Mouse (Mus musculus) myocyte (in vitro differentiated cells): ENCODE measurements around the gene Tmod3. TPM values are rescaled to one million over a fixed set of nuclear protein-coding genes. Genes with fewer than 3 reads are reported as not detected.

Source experiments
- H3K27me3 ChIP-seq: one replicate; pipeline ENCODE4 v1.6.1; 2011; ENCODE audit not compliant: control insufficient read depth, insufficient read depth, insufficient read length
- H3K36me3 ChIP-seq: one replicate; pipeline ENCODE4 v1.6.1; 2011; ENCODE audit not compliant: control insufficient read depth, insufficient read depth
- H3K4me2 ChIP-seq: one replicate; pipeline ENCODE4 v1.6.1; 2011; ENCODE audit warnings: low read depth, control low read depth
- H3K4me3 ChIP-seq: one replicate; pipeline ENCODE4 v1.5.1; 2011; ENCODE audit warnings: mild to moderate bottlenecking, control low read depth, moderate library complexity
- H3K79me2 ChIP-seq: one replicate; pipeline ENCODE4 v1.6.1; 2011; ENCODE audit not compliant: control insufficient read depth, insufficient read depth
- H3ac ChIP-seq: one replicate; pipeline ENCODE4 v1.6.1; 2011; ENCODE audit not compliant: control insufficient read depth, insufficient read length
- CEBPB ChIP-seq: IDR thresholded peaks from 2 replicates; pipeline ENCODE4 v1.6.1; 2011; ENCODE audit warnings: mild to moderate bottlenecking, moderate library complexity; ENCODE audit not compliant: poor library complexity, insufficient read depth, severe bottlenecking
- E2F4 ChIP-seq: IDR thresholded peaks from one replicate; pipeline ENCODE4 v1.6.1; 2011; ENCODE audit warnings: mild to moderate bottlenecking, control low read depth, moderate library complexity; ENCODE audit not compliant: insufficient read depth
- MAX ChIP-seq: IDR thresholded peaks from one replicate; pipeline ENCODE4 v1.6.1; 2011; ENCODE audit warnings: low read depth, mild to moderate bottlenecking, control low read depth
- MYOD1 ChIP-seq, 3 experiments: IDR thresholded peaks; one replicate each; pipeline ENCODE4 v1.6.1; 2011; ENCODE audit warnings: control low read depth in 2 of 3, low read depth in 2 of 3, mild to moderate bottlenecking in 2 of 3, moderate library complexity in 1 of 3; ENCODE audit not compliant: insufficient read length in 2 of 3, control insufficient read depth in 1 of 3
- MYOG ChIP-seq, 3 experiments: IDR thresholded peaks; one replicate each; pipeline ENCODE4 v1.6.1; 2011; ENCODE audit warnings: control low read depth in 2 of 3, low read depth in 2 of 3, mild to moderate bottlenecking in 2 of 3; ENCODE audit not compliant: insufficient read length in 2 of 3, control insufficient read depth in 1 of 3, insufficient read depth in 1 of 3
- POLR2A ChIP-seq: IDR thresholded peaks from one replicate; pipeline ENCODE4 v1.6.1; 2011; ENCODE audit warnings: low read depth, mild to moderate bottlenecking, control low read depth, moderate library complexity; ENCODE audit not compliant: insufficient read length
- POLR2AphosphoS2 ChIP-seq: IDR thresholded peaks from one replicate; pipeline ENCODE4 v1.6.1; 2011; ENCODE audit warnings: low read depth, control low read depth; ENCODE audit not compliant: insufficient read length
- REST ChIP-seq: IDR thresholded peaks from one replicate; pipeline ENCODE4 v1.6.1; 2011; ENCODE audit warnings: mild to moderate bottlenecking, control low read depth, moderate library complexity; ENCODE audit not compliant: insufficient read depth, insufficient read length
- SRF ChIP-seq: IDR thresholded peaks from one replicate; pipeline ENCODE4 v1.6.1; 2011; ENCODE audit warnings: low read depth; ENCODE audit not compliant: control insufficient read depth, insufficient read length
- TCF12 ChIP-seq: IDR thresholded peaks from one replicate; pipeline ENCODE4 v1.6.1; 2011; ENCODE audit warnings: mild to moderate bottlenecking, control low read depth; ENCODE audit not compliant: poor library complexity, insufficient read depth, severe bottlenecking
- TCF3 ChIP-seq: IDR thresholded peaks from one replicate; pipeline ENCODE4 v1.6.1; 2011; ENCODE audit warnings: low read depth, control low read depth; ENCODE audit not compliant: insufficient read length
- USF1 ChIP-seq: IDR thresholded peaks from one replicate; pipeline ENCODE4 v1.6.1; 2011; ENCODE audit warnings: low read depth, mild to moderate bottlenecking, control low read depth, moderate library complexity
- polyA plus RNA-seq: library from polyadenylated mRNA; unstranded; fragments of >200 nt; fragmentation: generic; extraction: Trizol; gene quantifications from one replicate; pipeline ENCODE4 v1.2.1, GENCODE M21; 2012; ENCODE audit warnings: missing spikeins

Gene Tmod3
- polyA plus RNA-seq, 1 experiment, result 12.9 TPM

- H3ac ChIP-seq, result no peak overlapping the region
- no peak overlapping the region for H3K4me2 ChIP-seq
- no peaks in the 10 kb centered on the region for H3K27me3 ChIP-seq
- no peak overlapping the region for H3K4me3 ChIP-seq
- no peaks in the 10 kb centered on the region for H3K36me3 ChIP-seq
- no peak for TF ChIP-seq USF1
- no peak for TF ChIP-seq POLR2AphosphoS2
- no peaks in the 10 kb centered on the region for H3K79me2 ChIP-seq
Measured at GRCm38 (mm10) chr9:75485231-75485630, 74.2 kb downstream of the Tmod3 start.

- Histone ChIP-seq H3K27me3 (no peaks in the 10 kb centered on the region), H3K4me2 (no peak overlapping the region), H3K4me3 (no peak overlapping the region), H3K79me2 (no peaks in the 10 kb centered on the region), H3K36me3 (no peaks in the 10 kb centered on the region), H3ac (no peak overlapping the region)
- no peak for TF ChIP-seq MAX
Measured at GRCm38 (mm10) chr9:75480536-75481075, 78.9 kb downstream of the Tmod3 start.

- TF ChIP-seq POLR2A (no peak), POLR2AphosphoS2 (no peak), MYOD1 (IDR thresholded peaks at IDR 0.05; ENCODE audit: control insufficient read depth in 1 of 3, insufficient read length in 2 of 3, low read depth in 2 of 3) (peak in 1 of 3 experiments; percentile 26)
- H3K36me3 ChIP-seq, result no peaks in the 10 kb centered on the region
- no peak overlapping the region for H3K4me3 ChIP-seq
- no peak overlapping the region for H3ac ChIP-seq
- H3K4me2 ChIP-seq, result no peak overlapping the region
- no peaks in the 10 kb centered on the region for H3K27me3 ChIP-seq
- no peaks in the 10 kb centered on the region for H3K79me2 ChIP-seq
Measured at GRCm38 (mm10) chr9:75479106-75479725, 80.2 kb downstream of the Tmod3 start.

- H3K4me3 ChIP-seq, result no peak overlapping the region
Measured at GRCm38 (mm10) chr9:75477212-75477611, 82.2 kb downstream of the Tmod3 start.

GRCm38 (mm10) chr9:75468297-75468696 is 91.2 kb downstream of the Tmod3 start:
- Histone ChIP-seq H3K36me3 (peaks cover 7% of the 10 kb centered on the region), H3K27me3 (no peaks in the 10 kb centered on the region), H3K4me2 (no peak overlapping the region), H3K79me2 (no peaks in the 10 kb centered on the region), H3ac (no peak overlapping the region), H3K4me3 (no peak overlapping the region)
- TF ChIP-seq SRF (no peak), E2F4 (no peak), TCF12 (no peak), MAX (no peak), MYOG (IDR thresholded peaks at IDR 0.05; ENCODE audit: control insufficient read depth in 1 of 3, insufficient read depth in 1 of 3, insufficient read length in 2 of 3, low read depth in 2 of 3) (no peak), TCF3 (no peak), POLR2AphosphoS2 (no peak), USF1 (no peak), REST (no peak), MYOD1 (IDR thresholded peaks at IDR 0.05; ENCODE audit: control insufficient read depth in 1 of 3, insufficient read length in 2 of 3, low read depth in 2 of 3) (no peak), POLR2A (no peak), CEBPB (no peak)

More at GRCm38 (mm10) chr9:75477212-75477611, 82.2 kb downstream of the Tmod3 start:
- no peaks in the 10 kb centered on the region for H3K79me2 ChIP-seq
- TF ChIP-seq CEBPB (no peak), REST (no peak), MYOG (IDR thresholded peaks at IDR 0.05; ENCODE audit: control insufficient read depth in 1 of 3, insufficient read depth in 1 of 3, insufficient read length in 2 of 3, low read depth in 2 of 3) (no peak), MYOD1 (IDR thresholded peaks at IDR 0.05; ENCODE audit: control insufficient read depth in 1 of 3, insufficient read length in 2 of 3, low read depth in 2 of 3) (no peak), POLR2AphosphoS2 (no peak), USF1 (no peak), TCF12 (no peak), SRF (no peak), POLR2A (no peak), E2F4 (no peak), TCF3 (no peak), MAX (no peak)
- H3K27me3 ChIP-seq, result no peaks in the 10 kb centered on the region
- H3K36me3 ChIP-seq, result no peaks in the 10 kb centered on the region
- H3ac ChIP-seq, result no peak overlapping the region
- no peak overlapping the region for H3K4me2 ChIP-seq

- Histone ChIP-seq H3K4me2 (no peak overlapping the region), H3K79me2 (no peaks in the 10 kb centered on the region), H3ac (no peak overlapping the region), H3K4me3 (no peak overlapping the region), H3K27me3 (no peaks in the 10 kb centered on the region), H3K36me3 (peaks cover 14% of the 10 kb centered on the region)
- TF ChIP-seq POLR2A, result no peak
- no peak for TF ChIP-seq MAX
- no peak for TF ChIP-seq POLR2AphosphoS2
- TF ChIP-seq USF1, result no peak
- TF ChIP-seq SRF, result no peak
- no peak for TF ChIP-seq TCF12
Measured at GRCm38 (mm10) chr9:75467581-75467980, 91.9 kb downstream of the Tmod3 start.
